Mouse (Mus musculus): ENCODE data around the gene Ing2. TPM values are rescaled to one million over a fixed set of nuclear protein-coding genes. Genes with fewer than 3 reads are reported as not detected.

The Ing2 gene
- polyA plus RNA-seq, 1 experiment from 2014 or later, result 7.3 TPM

- H3K36me3 ChIP-seq (ENCODE audit: control insufficient read depth, insufficient read depth, low read length), result no peaks in the 10 kb centered on the region
- 90% methylated on average over 4 of the region's 4 CpGs for WGBS
- H3K9ac ChIP-seq (replicated peaks; ENCODE audit: low read depth, low read length), result no peak overlapping the region
- no peak overlapping the region for H3K4me3 ChIP-seq (ENCODE audit: low read depth, low read length)
- no peak overlapping the region for H3K4me2 ChIP-seq (ENCODE audit: low read depth, low read length)
- H3K27ac ChIP-seq (ENCODE audit: low read depth, low read length), result no peak overlapping the region
- H3K27me3 ChIP-seq (ENCODE audit: control insufficient read depth, insufficient read depth, low read length), result no peaks in the 10 kb centered on the region
- no peaks in the 10 kb centered on the region for H3K9me3 ChIP-seq (ENCODE audit: control insufficient read depth, low read length)
- no peak for ATAC-seq (ENCODE audit: low read depth)
- no peaks in the 10 kb centered on the region for H3K4me1 ChIP-seq (ENCODE audit: control insufficient read depth, insufficient read depth, low read length)
Measured at GRCm38 (mm10) chr8:47680306-47680705, 5.0 kb upstream of the Ing2 start.

- no peaks in the 10 kb centered on the region for H3K4me1 ChIP-seq (ENCODE audit: control insufficient read depth, insufficient read depth, low read length)
Measured at GRCm38 (mm10) chr8:47679603-47680002, 4.2 kb upstream of the Ing2 start.

GRCm38 (mm10) chr8:47676631-47677030 is 1.3 kb upstream of the Ing2 start:
- no peak overlapping the region for H3K27ac ChIP-seq (ENCODE audit: low read depth, low read length)
- WGBS, result 46% methylated on average over 2 of the region's 2 CpGs
- H3K9ac ChIP-seq (replicated peaks; ENCODE audit: low read depth, low read length), result no peak overlapping the region
- no peaks in the 10 kb centered on the region for H3K36me3 ChIP-seq (ENCODE audit: control insufficient read depth, insufficient read depth, low read length)
- ATAC-seq (ENCODE audit: low read depth), result no peak
- H3K4me2 ChIP-seq (ENCODE audit: low read depth, low read length), result peak overlapping the region; percentile 75; the same call in 1 of the 2 replicates
- no peaks in the 10 kb centered on the region for H3K27me3 ChIP-seq (ENCODE audit: control insufficient read depth, insufficient read depth, low read length)
- no peaks in the 10 kb centered on the region for H3K9me3 ChIP-seq (ENCODE audit: control insufficient read depth, low read length)
- no peaks in the 10 kb centered on the region for H3K4me1 ChIP-seq (ENCODE audit: control insufficient read depth, insufficient read depth, low read length)
- peak overlapping the region; percentile 93; the same call in 1 of the 2 replicates for H3K4me3 ChIP-seq (ENCODE audit: low read depth, low read length)

More at GRCm38 (mm10) chr8:47679603-47680002, 4.2 kb upstream of the Ing2 start:
- Histone ChIP-seq H3K9ac (replicated peaks; ENCODE audit: low read depth, low read length) (no peak overlapping the region), H3K4me3 (ENCODE audit: low read depth, low read length) (no peak overlapping the region), H3K36me3 (ENCODE audit: control insufficient read depth, insufficient read depth, low read length) (no peaks in the 10 kb centered on the region), H3K27me3 (ENCODE audit: control insufficient read depth, insufficient read depth, low read length) (no peaks in the 10 kb centered on the region), H3K4me2 (ENCODE audit: low read depth, low read length) (no peak overlapping the region), H3K27ac (ENCODE audit: low read depth, low read length) (no peak overlapping the region), H3K9me3 (ENCODE audit: control insufficient read depth, low read length) (no peaks in the 10 kb centered on the region)
- no peak for ATAC-seq (ENCODE audit: low read depth)
- 85% methylated on average over 1 of the region's 1 CpGs for WGBS

DNA sequence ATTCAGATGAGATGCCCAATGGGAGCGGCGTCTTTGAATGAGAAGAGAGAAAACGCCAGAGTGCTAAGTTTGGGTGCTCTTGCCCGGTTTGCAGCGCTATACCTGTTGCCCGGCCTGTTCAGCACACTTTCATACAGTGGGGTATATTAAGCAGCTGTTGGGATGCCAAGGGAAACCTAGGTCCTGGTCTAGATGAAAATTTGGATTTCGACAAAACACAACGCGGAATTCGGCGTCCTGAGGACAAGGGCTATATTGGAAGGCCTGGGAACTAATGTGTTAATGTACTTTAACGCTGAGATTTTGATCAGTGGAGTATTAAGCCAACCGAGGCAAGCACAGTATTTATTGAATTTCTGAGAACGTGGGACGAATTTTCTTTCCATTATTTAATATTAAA is 868 bp upstream of the Ing2 start:
- Histone ChIP-seq H3K4me2 (ENCODE audit: low read depth, low read length) (peak overlapping the region; percentile 75), H3K27ac (ENCODE audit: low read depth, low read length) (no peak overlapping the region), H3K27me3 (ENCODE audit: control insufficient read depth, insufficient read depth, low read length) (no peaks in the 10 kb centered on the region), H3K9me3 (ENCODE audit: control insufficient read depth, low read length) (no peaks in the 10 kb centered on the region), H3K9ac (replicated peaks; ENCODE audit: low read depth, low read length) (0 out of 2 replicates have a peak overlapping the region, but pooled peaks have one; percentile 25), H3K4me3 (ENCODE audit: low read depth, low read length) (peak overlapping the region; percentile 93), H3K4me1 (ENCODE audit: control insufficient read depth, insufficient read depth, low read length) (no peaks in the 10 kb centered on the region), H3K36me3 (ENCODE audit: control insufficient read depth, insufficient read depth, low read length) (no peaks in the 10 kb centered on the region)
- 2% methylated on average over 15 of the region's 15 CpGs for WGBS
- no peak for ATAC-seq (ENCODE audit: low read depth)

DNA sequence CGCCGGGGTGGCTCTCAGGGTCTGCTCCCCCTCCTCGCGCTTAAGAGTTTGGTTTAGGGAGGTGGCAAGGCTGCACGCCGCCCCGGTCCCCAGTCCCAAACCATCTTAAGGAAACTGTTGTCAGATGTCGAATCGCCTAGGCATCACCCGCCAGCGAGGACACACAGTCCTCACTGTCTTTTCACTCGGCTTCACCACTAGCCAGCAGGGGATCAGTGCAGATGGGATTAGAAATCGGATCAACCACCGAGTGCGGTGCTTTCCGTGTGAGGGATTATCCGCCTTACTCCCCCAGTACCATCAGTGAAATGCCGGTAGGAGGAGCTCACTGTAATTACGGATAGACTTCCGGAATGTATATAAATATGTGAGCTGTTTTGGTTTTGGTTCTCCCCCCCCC is 430 bp upstream of the Ing2 start:
- no peaks in the 10 kb centered on the region for H3K4me1 ChIP-seq (ENCODE audit: control insufficient read depth, insufficient read depth, low read length)
- H3K9ac ChIP-seq (replicated peaks; ENCODE audit: low read depth, low read length), result peak overlapping the region; percentile 72
- H3K4me2 ChIP-seq (ENCODE audit: low read depth, low read length), result peak overlapping the region; percentile 75
- WGBS, result 0% methylated on average over 20 of the region's 20 CpGs
- peak overlapping the region; percentile 93 for H3K4me3 ChIP-seq (ENCODE audit: low read depth, low read length)
- peak; percentile 7; the same call in 1 of the 2 replicates for ATAC-seq (ENCODE audit: low read depth)
- H3K27ac ChIP-seq (ENCODE audit: low read depth, low read length), result peak overlapping the region; percentile 91
- H3K36me3 ChIP-seq (ENCODE audit: control insufficient read depth, insufficient read depth, low read length), result no peaks in the 10 kb centered on the region
- no peaks in the 10 kb centered on the region for H3K27me3 ChIP-seq (ENCODE audit: control insufficient read depth, insufficient read depth, low read length)
- no peaks in the 10 kb centered on the region for H3K9me3 ChIP-seq (ENCODE audit: control insufficient read depth, low read length)

GRCm38 (mm10) chr8:47674140-47674776 is 1.1 kb downstream of the Ing2 start:
- Histone ChIP-seq H3K4me2 (ENCODE audit: low read depth, low read length) (peak overlapping the region; percentile 60), H3K36me3 (ENCODE audit: control insufficient read depth, insufficient read depth, low read length) (no peaks in the 10 kb centered on the region), H3K4me3 (ENCODE audit: low read depth, low read length) (peak overlapping the region; percentile 93), H3K9me3 (ENCODE audit: control insufficient read depth, low read length) (no peaks in the 10 kb centered on the region), H3K27ac (ENCODE audit: low read depth, low read length) (peak overlapping the region; percentile 91), H3K27me3 (ENCODE audit: control insufficient read depth, insufficient read depth, low read length) (no peaks in the 10 kb centered on the region), H3K9ac (replicated peaks; ENCODE audit: low read depth, low read length) (peak overlapping the region; percentile 80), H3K4me1 (ENCODE audit: control insufficient read depth, insufficient read depth, low read length) (no peaks in the 10 kb centered on the region)
- under 1% methylated on average over 49 of the region's 59 CpGs for WGBS
- ATAC-seq (ENCODE audit: low read depth), result peak; percentile 39

- Histone ChIP-seq H3K4me2 (ENCODE audit: low read depth, low read length) (peak overlapping the region; percentile 60), H3K9ac (replicated peaks; ENCODE audit: low read depth, low read length) (peak overlapping the region; percentile 80), H3K27ac (ENCODE audit: low read depth, low read length) (peak overlapping the region; percentile 91), H3K4me3 (ENCODE audit: low read depth, low read length) (peak overlapping the region; percentile 93), H3K4me1 (ENCODE audit: control insufficient read depth, insufficient read depth, low read length) (no peaks in the 10 kb centered on the region), H3K36me3 (ENCODE audit: control insufficient read depth, insufficient read depth, low read length) (no peaks in the 10 kb centered on the region; the same call in 1 of the 2 replicates), H3K27me3 (ENCODE audit: control insufficient read depth, insufficient read depth, low read length) (no peaks in the 10 kb centered on the region), H3K9me3 (ENCODE audit: control insufficient read depth, low read length) (no peaks in the 10 kb centered on the region)
- WGBS, result 0% methylated on average over 40 of the region's 53 CpGs
- peak; percentile 64 for ATAC-seq (ENCODE audit: low read depth)
Measured at GRCm38 (mm10) chr8:47673317-47674139, 1.8 kb downstream of the Ing2 start.

- no peak for ATAC-seq (ENCODE audit: low read depth)
- H3K4me2 ChIP-seq (ENCODE audit: low read depth, low read length), result no peak overlapping the region
Measured at GRCm38 (mm10) chr8:47664231-47664785, 11.0 kb downstream of the Ing2 start.

GRCm38 (mm10) chr8:47663201-47663600 is 12.2 kb downstream of the Ing2 start:
- no peak overlapping the region for H3K27ac ChIP-seq (ENCODE audit: low read depth, low read length)
- H3K36me3 ChIP-seq (ENCODE audit: control insufficient read depth, insufficient read depth, low read length), result no peaks in the 10 kb centered on the region
- 90% methylated on average over 5 of the region's 5 CpGs for WGBS
- no peaks in the 10 kb centered on the region for H3K9me3 ChIP-seq (ENCODE audit: control insufficient read depth, low read length)
- no peak overlapping the region for H3K4me2 ChIP-seq (ENCODE audit: low read depth, low read length)
- ATAC-seq (ENCODE audit: low read depth), result no peak
- H3K4me1 ChIP-seq (ENCODE audit: control insufficient read depth, insufficient read depth, low read length), result no peaks in the 10 kb centered on the region
- no peak overlapping the region for H3K4me3 ChIP-seq (ENCODE audit: low read depth, low read length)
- H3K27me3 ChIP-seq (ENCODE audit: control insufficient read depth, insufficient read depth, low read length), result no peaks in the 10 kb centered on the region
- H3K9ac ChIP-seq (replicated peaks; ENCODE audit: low read depth, low read length), result no peak overlapping the region

More at GRCm38 (mm10) chr8:47664231-47664785, 11.0 kb downstream of the Ing2 start:
- no peaks in the 10 kb centered on the region; the same call in 1 of the 2 replicates for H3K36me3 ChIP-seq (ENCODE audit: control insufficient read depth, insufficient read depth, low read length)
- H3K27ac ChIP-seq (ENCODE audit: low read depth, low read length), result no peak overlapping the region
- WGBS, result 88% methylated on average over 8 of the region's 8 CpGs
- H3K4me3 ChIP-seq (ENCODE audit: low read depth, low read length), result no peak overlapping the region
- no peaks in the 10 kb centered on the region for H3K9me3 ChIP-seq (ENCODE audit: control insufficient read depth, low read length)
- H3K4me1 ChIP-seq (ENCODE audit: control insufficient read depth, insufficient read depth, low read length), result no peaks in the 10 kb centered on the region
- H3K27me3 ChIP-seq (ENCODE audit: control insufficient read depth, insufficient read depth, low read length), result no peaks in the 10 kb centered on the region
- no peak overlapping the region for H3K9ac ChIP-seq (replicated peaks; ENCODE audit: low read depth, low read length)
